Mouse (Mus musculus) adrenal gland, postnatal 36 days (tissue): ENCODE results near the gene Olfr1382. TPM values are rescaled to one million over a fixed set of nuclear protein-coding genes. Genes with fewer than 3 reads are reported as not detected.
"Not testable (repeated sequence)": the region's sequence is repeated elsewhere in the genome, so short reads cannot be mapped to it uniquely, and the experiment has no call there.

Experiments used
- DNase-seq, 2 experiments: peaks; one replicate each; pipeline ENCODE4 v3.0.0; 2021; ENCODE audit warnings: mixed read lengths in 1 of 2
- long read RNA-seq, 2 experiments: library from polyadenylated mRNA; stranded (forward); transcript quantifications; one replicate each; pipeline ENCODE4 v2.0.0; 2021; ENCODE audit warnings: borderline sequencing depth in 2 of 2
- total RNA-seq, 2 experiments: library from RNA; stranded (reverse); gene quantifications; 2 replicates each; pipeline ENCODE4 v1.2.3; 2021

Gene Olfr1382
- total RNA-seq = not detected
- long read RNA-seq, experiment 1 = 0 reads
- long read RNA-seq, experiment 2 = 0 reads

DNA sequence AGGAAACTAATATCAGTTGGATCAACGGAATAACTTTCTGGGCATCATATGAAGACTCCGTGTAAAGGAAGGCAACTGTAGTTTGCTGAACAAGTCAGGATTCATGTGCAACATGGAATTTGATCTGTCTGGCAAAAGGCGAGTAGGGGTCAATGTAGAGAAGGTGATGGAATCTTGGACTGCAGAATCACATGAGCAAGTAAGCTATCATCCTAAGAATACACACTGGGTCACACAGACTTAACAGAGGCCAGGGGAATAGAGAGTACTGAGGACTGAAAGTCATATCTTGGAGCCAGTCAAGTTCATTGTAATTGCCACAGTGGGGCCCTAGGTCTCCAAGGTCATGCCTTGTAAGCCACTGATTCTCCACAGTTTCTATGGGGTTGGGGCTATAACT, at the start of gene Olfr1382:
TSS of gene Olfr1382 (plus strand) at position 301 of the 400 bp plus-strand sequence.
- DNase-seq = no peak

DNA sequence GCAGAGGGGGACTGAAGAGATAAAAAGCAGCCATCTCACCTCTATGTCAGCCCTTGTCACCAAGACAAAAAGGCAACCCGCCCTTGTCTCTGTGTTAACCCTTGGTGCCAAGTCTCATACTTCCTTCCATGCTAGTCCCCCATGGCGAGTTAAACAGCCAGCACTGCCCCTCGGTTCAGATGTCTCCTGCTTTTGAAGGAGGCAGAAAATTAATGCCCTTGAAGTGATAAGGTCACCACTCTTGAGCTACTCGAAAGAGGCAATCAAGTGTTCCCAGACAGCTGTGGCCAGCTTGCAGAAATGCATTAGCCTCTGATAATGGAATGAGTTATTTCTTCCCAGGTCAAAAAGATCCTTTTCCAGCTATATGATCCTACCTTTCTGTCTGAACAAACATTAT, 42.1 kb upstream of the Olfr1382 start:
- no peak for DNase-seq

DNA sequence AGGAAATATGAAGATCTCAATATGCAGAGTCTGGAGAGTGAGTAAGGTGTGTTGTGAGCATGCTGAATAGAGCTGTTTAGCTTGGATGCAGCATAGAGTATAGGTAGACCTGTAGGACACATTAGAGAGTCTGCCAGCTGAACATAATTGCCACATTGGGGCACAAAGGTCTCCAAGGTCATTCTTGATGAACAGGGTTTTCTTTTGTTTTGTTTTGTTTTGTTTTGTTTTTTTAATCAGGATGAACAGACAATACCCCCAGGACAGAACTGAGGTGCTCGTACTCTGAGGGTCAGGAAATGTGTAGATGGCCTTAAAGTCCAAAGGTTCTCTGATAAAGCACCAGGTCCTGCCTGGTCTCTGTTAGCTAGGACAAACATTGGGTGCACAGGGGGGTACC, 39.3 kb upstream of the Olfr1382 start, which contains the start of gene Olfr1385:
TSS of gene Olfr1385 (plus strand) at position 301 of the 400 bp plus-strand sequence.
- not testable (repeated sequence) for DNase-seq

DNA sequence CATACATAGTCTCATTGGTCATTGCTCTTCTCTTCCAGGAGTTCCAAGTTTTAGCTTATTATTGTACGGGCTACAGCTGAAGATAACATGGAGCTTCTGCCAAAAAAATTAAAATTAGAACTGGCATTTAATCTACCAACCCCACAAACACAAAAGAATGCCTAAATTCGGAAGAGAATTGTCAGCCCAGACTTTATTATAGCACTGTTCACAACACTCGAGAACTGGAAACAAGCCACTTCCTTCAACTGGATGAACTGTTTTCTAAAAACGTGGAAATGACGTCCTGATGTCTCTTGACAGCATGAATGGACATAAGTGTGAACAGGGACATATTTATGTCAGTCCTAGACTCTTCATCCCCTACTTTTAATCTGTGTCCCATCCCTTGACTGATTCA, 10.0 kb upstream of the Olfr1382 start:
- DNase-seq = no peak

DNA sequence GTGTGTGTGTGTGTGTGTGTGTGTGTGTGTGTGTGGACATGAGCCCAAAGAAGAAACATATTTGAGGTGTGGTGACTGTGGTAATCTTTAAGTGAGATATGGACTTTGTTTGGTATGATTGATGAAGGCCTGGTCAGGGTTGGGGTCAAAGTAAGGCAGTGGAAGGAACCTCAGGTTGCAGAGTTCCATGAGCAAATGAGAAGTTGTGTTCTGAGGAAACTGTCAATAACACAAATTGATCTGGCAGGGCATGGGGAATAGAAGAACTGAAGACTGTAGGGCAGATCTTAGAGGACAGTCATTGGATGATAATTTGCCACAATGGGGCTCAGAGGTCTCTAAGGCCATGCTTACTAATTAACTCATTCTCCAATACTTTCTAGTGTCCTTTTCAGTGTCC, 8.7 kb upstream of the Olfr1382 start, which contains the start of gene Olfr1383:
TSS of gene Olfr1383 (plus strand) at position 301 of the 400 bp plus-strand sequence.
- no peak for DNase-seq

DNA sequence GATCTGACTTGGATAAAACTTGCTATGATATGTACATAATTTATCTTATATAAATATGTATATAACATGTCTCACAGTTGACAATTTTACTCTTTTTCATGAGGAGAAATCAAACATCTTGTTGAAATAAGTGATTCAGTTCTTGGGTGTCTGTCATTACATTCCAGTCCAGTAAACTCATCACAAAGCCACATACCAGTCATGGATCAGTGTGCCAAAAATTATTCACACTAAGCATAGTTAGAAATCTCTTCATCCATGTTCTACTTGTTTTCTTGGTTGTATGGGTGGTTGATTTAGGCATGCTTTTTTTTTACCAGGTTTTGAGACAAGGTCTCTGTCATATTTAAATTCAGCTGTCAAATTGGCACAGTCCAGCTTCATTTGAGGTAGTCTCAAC, 4.7 kb downstream of the Olfr1382 start:
- no peak for DNase-seq

DNA sequence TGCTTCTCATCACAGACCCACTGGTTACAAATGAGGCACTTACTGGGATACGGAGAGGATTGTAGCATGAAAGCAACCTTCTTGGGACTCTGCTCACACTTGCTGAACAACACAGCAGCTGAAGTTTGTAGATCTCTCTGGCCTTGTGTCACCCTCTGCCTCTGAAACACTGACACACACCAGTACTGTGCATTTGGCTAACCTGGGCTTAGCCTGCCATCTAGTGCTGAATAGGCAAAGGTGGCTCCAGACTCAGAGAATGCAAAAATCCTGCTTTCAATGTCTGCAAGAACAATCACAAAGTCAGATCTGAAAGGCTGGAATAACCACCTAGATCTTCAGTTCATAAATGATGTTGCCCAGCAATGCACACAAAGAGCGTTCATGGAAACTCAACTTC, 8.6 kb downstream of the Olfr1382 start:
- peak in 1 of 2 experiments; percentile 20 for DNase-seq

DNA sequence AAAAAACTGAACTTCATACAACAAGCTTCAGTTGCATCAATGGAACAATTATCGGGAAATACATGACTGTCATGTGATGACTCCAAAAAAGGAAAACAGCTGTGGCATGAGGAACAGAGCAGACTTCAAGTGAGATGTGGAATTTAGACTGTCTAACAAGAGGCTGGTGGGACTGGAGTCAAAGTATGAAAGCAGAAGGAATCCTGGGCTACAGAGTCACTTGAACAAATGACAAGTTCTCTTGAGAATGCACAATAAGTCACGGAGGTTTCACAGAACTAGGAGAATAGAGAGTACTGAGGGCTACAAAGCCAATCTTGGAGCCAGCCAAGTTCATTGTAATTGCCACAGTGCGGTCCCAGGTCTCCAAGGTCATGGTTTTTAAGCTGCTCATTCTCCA, 15.1 kb downstream of the Olfr1382 start, which contains the start of gene Olfr1381:
TSS of gene Olfr1381 (plus strand) at position 301 of the 400 bp plus-strand sequence.
- not testable (repeated sequence) for DNase-seq

DNA sequence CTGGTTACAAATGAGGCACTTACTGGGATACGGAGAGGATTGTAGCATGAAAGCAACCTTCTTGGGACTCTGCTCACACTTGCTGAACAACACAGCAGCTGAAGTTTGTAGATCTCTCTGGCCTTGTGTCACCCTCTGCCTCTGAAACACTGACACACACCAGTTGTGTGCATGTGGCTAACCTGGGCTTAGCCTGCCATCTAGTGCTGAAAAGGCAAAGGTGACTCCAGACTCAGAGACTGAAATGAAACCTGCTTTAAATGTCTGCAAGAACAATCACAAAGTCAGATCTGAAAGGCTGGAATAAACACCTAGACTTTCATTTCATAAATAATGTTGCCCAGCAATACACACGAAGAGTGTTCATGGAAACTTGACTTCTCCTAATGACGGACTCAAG, 26.0 kb downstream of the Olfr1382 start:
- peak in 1 of 2 experiments; percentile 8 for DNase-seq

DNA sequence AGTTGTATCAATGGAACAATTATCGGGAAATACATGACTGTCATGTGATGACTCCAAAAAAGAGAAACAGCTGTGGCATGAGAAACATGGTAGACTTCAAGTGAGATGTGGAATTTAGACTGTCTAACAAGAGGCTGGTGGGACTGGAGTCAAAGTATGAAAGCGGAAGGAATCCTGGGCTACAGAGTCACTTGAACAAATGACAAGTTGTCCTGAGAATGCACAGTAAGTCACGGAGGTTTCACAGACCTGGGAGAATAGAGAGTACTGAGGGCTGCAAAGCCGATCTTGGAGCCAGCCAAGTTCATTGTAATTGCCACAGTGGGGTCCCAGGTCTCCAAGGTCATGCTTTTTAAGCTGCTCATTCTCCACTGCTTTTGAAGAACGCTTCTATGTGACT, 28.5 kb downstream of the Olfr1382 start, which contains the start of gene Olfr1380:
TSS of gene Olfr1380 (plus strand) at position 301 of the 400 bp plus-strand sequence.
- DNase-seq = not testable (repeated sequence)

DNA sequence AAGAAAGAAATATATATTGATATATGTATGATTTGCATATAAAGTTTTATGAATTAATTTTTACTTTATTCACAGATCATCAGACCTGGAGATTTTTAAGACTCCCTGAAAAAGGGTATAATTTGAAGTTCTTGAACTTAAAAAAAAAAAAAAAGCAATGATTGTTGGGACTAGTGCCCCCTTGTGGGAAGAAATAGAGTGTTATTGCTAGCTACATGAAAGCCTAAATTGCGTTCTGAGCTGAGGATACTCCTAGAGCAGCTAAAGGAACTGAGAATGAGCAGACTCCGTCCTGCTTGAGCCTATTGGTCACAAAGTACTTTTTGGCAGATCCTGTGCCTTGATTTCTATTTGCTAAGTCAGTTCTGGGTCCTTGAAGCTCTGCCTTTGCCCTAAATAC, 47.0 kb downstream of the Olfr1382 start:
- DNase-seq = not testable (repeated sequence)

DNA sequence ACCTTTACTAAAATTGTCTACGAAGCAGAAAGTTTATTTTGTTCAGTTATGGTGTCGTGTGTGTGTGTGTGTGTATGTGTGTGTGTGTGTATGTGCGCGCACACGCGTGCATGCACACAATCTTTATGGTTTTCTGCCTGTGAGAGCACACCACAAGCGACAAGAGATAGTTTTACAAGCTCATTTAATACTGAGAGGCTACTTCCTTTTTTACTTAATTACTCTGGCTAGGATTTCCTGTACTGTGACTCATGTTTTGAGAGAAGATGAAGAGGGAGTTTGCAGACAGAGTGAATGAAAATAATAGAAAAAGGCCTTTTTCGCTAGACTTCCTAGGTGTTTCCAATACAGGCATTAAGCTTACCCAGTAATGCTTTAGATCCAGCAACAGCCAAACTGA, 52.4 kb downstream of the Olfr1382 start:
- not testable (repeated sequence) for DNase-seq

Other genes with a start within 250 kb of the Olfr1382 start
- not detected for gene Olfr1393, start 249.9 kb upstream of the Olfr1382 start, total RNA-seq
- gene Olfr1392, start 243.0 kb upstream of the Olfr1382 start, total RNA-seq = not detected
- gene Olfr10, start 223.5 kb upstream of the Olfr1382 start, total RNA-seq = not detected
- not detected for gene Olfr1391, start 205.5 kb upstream of the Olfr1382 start, total RNA-seq
- not detected for gene Olfr1390, start 193.1 kb upstream of the Olfr1382 start, total RNA-seq
- not detected for gene Olfr1389, start 105.2 kb upstream of the Olfr1382 start, total RNA-seq
- gene Olfr1388, start 91.6 kb upstream of the Olfr1382 start, total RNA-seq = under 1 TPM in 1 of 2 experiments, not detected in 1; 0.13 TPM
- gene Olfr1387, start 72.9 kb upstream of the Olfr1382 start, total RNA-seq = not detected
- gene Olfr1386, start 63.2 kb upstream of the Olfr1382 start, total RNA-seq = not detected
- gene Olfr1385, start 39.2 kb upstream of the Olfr1382 start, total RNA-seq = not detected
- gene Olfr1384, start 21.5 kb upstream of the Olfr1382 start, total RNA-seq = under 1 TPM in 1 of 2 experiments, not detected in 1; 0.60 TPM
- gene Olfr1383, start 8.6 kb upstream of the Olfr1382 start, total RNA-seq = under 1 TPM in 1 of 2 experiments, not detected in 1; 0.76 TPM
- gene Olfr1381, start 15.2 kb downstream of the Olfr1382 start, total RNA-seq = not detected
- not detected for gene Olfr1380, start 28.6 kb downstream of the Olfr1382 start, total RNA-seq
- 10 to 100 TPM; 15.6 to 19.2 TPM for gene Flt4, start 81.0 kb downstream of the Olfr1382 start, total RNA-seq
- not detected for gene Scgb3a1, start 135.4 kb downstream of the Olfr1382 start, total RNA-seq
- gene Cnot6, start 184.5 kb downstream of the Olfr1382 start, total RNA-seq = 10 to 100 TPM; 49.4 to 51.0 TPM